Mouse (Mus musculus) natural killer cell, adult 2 months (primary cell): ENCODE measurements around the gene Zfp804a.

Source experiments
- DNase-seq, 2 experiments: peaks; one replicate each; pipeline ENCODE4 v3.0.0; 2022; ENCODE audit warnings: low spot score in 2 of 2

Gene Zfp804a

GRCm38 (mm10) chr2:82053185-82053891 lies at the start of gene Zfp804a:
Zfp804a (plus strand) TSS chr2:82053222.
- DNase-seq: no peak

DNA sequence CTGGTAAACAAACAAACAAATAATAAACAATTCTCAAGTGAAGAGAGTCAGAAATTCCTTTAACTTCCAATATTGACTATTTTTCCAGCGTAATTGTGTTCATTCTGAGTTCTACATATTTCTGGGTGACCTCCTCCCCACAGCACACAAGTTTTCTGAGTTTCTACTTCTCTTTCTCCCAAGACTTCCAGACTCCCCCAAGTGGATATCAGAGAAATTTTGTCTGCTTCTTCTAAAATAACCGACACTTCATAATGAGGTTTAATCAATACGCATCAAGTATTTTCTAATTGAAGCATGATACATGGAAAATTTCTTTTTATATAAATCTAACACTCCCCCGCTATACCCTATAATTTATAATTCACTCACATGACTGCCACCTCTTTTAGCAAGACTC lies 1.4 kb upstream of the Zfp804a start:
- DNase-seq: no peak

- no peak for DNase-seq
Observed at GRCm38 (mm10) chr2:82052338-82053184, 461 bp upstream of the Zfp804a start.

GRCm38 (mm10) chr2:82054446-82054845 lies 1.4 kb downstream of the Zfp804a start:
- DNase-seq: no peak

DNA sequence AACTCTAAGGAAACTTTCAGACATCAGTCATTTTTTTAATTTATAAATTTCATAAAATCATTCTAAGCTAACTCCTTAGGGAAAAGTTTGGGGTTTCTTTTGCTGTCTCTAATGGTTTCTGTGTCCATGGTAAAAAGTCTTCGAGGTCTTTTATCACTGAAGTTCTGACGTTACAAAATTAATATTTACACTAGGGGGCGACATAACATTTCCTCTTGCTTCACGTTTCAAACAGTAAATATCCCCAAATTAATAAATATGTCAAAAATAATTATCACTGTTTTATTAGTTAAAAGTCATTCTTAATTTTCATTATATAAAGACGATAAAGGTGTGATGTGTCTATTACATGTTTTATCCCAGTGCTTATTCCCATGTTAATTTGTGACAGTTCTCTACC lies 11.6 kb downstream of the Zfp804a start:
- DNase-seq: no peak

DNA sequence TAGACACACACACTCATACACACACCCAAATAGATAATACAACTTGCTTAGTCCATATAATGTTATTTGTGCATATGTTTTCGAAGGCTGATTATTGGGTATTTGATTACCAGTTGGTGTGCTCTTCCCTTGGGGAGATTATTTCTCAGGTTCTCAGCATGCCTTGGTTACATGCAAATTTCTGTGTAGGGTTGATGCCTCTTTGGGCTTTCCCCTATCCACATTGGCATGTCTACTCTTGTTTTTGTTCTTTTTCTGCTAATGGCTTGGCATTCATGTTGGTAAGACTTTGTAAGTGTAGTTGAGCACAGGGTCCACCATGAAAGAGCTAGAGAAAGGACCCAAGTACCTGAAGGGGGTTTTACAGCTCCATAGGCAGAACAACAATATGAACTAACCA lies 14.9 kb downstream of the Zfp804a start:
- DNase-seq: no peak

GRCm38 (mm10) chr2:82069172-82069571 lies 16.1 kb downstream of the Zfp804a start:
- DNase-seq: no peak

- DNase-seq: no peak
Observed at GRCm38 (mm10) chr2:82076883-82077282, 23.9 kb downstream of the Zfp804a start.

- DNase-seq: no peak
Observed at GRCm38 (mm10) chr2:82078287-82078994, 25.4 kb downstream of the Zfp804a start.

- DNase-seq: no peak
Observed at GRCm38 (mm10) chr2:82080678-82081077, 27.7 kb downstream of the Zfp804a start.

- no peak for DNase-seq
Observed at GRCm38 (mm10) chr2:82113148-82113547, 60.1 kb downstream of the Zfp804a start.

DNA sequence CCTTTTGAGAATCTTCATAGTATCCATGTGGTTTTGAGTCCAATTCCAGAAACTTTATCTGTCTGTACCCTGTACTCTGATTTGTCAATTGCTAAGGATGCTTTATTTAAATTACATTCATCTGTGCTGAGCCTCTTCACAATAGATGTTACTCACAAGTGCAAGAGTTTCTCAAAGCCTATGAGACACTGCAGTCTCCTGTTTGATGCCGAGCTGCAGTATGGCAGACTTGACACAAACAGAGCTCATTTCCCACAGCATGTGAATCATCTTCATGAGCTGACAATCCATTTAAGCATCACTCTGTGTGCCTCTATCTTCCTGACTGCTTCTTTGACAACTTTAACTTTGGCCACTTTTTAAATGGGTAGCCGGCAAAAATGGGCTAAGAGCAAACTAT lies 60.6 kb downstream of the Zfp804a start:
- no peak for DNase-seq

- no peak for DNase-seq
Observed at GRCm38 (mm10) chr2:82119577-82119976, 66.6 kb downstream of the Zfp804a start.

GRCm38 (mm10) chr2:82178693-82179092 lies 125.7 kb downstream of the Zfp804a start:
- no peak for DNase-seq

- no peak for DNase-seq
Observed at GRCm38 (mm10) chr2:82181010-82181409, 128.0 kb downstream of the Zfp804a start.

GRCm38 (mm10) chr2:82199901-82200300 lies 146.9 kb downstream of the Zfp804a start:
- DNase-seq: no peak

DNA sequence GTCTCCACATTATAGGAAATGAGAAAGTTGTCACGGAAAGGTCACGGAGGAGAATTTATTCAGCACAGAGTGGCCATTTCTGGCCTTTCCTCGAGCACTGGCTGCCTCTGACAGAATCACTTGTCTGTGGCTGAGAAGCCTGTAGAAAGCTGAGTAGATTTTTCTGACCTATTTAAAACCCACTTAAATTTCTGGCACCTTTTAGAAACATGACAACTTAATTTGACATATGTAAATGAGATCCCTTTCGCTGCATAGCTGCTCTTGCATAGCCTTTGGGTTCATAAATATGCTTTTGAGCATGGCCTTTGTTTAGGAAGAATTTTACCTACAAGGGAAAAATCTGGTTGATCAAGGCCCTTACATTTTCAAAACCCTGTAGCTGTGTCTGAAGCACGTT lies 147.6 kb downstream of the Zfp804a start:
- no peak for DNase-seq

GRCm38 (mm10) chr2:82210605-82211004 lies 157.6 kb downstream of the Zfp804a start:
- no peak for DNase-seq

DNA sequence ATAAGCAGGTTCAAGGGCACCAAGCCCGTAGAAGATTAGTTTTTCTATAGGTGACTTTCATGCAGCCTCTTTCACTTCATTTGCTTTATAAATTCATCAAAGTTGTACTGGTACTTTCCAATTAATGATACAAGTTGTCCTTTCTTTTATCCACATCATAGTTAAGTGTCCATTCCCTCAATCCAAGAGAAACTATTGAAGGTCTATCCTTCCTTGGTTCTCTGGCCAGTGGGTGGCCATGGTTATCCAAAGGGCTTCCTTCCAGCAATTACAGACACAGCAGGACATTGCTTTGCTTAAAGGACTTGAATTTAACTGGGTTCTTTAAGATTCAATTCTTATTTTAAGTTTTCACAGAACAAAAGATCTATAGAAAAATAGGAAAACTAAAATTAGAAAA lies 158.9 kb downstream of the Zfp804a start:
- DNase-seq: no peak

DNA sequence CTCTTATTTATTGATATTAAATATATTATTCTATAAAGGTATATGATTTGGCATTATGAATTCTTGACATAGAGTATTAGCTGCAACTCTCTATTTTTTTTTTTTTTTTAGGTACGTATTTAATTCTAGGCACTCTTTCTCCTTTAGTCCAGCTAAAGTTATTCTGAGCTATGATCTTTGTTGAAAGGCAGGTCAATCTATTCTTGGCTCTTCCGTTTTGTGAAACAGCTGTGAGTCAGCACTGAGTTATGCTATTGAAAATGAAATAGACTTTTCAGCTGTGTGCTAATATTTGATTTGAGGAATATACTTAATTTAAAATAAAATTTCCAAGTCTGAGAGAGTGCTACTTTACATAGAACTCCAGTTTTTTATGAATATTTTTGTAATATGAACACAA lies 164.9 kb downstream of the Zfp804a start:
- DNase-seq: no peak

DNA sequence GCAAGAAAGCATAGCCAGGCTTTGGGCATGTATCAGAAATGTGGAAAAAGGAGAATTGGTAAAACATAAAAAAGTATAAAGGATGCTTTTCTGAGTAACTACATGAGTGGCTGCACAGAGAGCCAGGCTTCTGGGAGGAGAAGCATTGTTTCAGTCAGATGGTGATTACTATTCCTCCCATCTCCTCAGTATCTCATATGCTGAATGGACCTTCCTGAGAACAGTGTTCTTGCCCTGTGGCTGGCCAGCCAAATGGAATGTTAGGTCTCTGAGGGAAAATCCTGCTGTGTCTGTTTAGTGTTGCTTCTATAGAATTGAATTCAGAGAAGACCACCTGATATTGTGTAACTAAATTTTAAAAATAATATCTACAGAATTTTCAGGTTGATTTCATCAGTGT lies 193.0 kb downstream of the Zfp804a start:
- DNase-seq: no peak

DNA sequence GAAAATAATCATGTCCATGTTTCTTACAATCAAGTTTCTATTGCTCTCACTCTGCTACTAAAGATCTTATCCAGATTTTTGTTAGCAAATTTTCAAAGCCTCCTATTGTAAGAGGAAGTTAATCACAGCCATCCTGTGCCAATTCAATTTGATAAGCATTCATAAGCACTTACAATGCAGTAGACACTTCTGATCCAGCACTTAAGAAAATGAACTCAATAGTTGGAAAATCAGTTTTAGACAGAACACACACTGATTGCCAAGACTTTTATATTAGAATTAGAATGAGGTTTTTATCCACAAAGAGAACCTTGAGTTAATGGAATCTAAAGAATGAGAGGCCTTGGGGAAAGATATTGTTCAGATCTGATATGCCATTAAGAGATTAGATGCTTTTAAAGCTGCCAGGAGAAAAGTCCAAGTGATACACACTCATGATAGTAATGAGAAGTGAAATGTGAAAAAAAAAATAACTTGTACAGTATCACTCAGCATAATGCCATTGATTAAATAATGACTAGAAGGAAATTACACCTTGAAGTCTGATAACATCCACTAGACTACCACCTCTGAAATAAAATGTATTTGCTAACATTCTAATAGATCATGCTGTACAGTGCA lies 194.0 kb downstream of the Zfp804a start:
- no peak for DNase-seq
